Mouse (Mus musculus): ENCODE results near the gene Tanc2. TPM values are rescaled to one million over a fixed set of nuclear protein-coding genes. Genes with fewer than 3 reads are reported as not detected.

The Tanc2 gene
- polyA plus RNA-seq, 1 experiment from 2014 or later: 14.5 TPM

DNA sequence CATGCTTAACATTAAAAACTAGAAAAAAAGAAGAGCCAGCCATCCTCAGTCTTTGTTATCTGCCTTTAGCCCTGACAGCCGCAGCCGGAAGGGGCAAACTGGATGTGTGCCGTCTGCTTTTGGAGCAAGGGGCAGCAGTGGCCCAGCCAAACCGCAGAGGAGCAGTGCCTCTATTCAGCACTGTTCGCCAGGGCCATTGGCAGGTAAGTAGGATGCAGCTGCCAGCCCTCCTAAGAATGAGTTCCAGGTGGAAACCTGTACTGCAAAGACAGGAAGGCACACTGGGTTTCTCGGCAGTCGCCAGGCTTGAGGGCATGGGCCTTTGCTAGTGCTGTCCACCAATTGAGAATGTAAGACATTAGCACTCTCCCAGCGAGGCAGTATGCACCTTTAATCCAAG is 319.1 kb downstream of the Tanc2 start:
- ATAC-seq (ENCODE audit: extremely low read depth, insufficient number of reproducible peaks, low FRiP score, low TSS enrichment): no peak
- Histone ChIP-seq H3K4me2 (no peak overlapping the region), H3K36me3 (peaks cover 56% of the 10 kb centered on the region), H3K9me3 (no peaks in the 10 kb centered on the region), H3K9ac (no peak overlapping the region), H3K4me1 (peaks cover 14% of the 10 kb centered on the region), H3K27me3 (replicated peaks) (no peaks in the 10 kb centered on the region), H3K27ac (replicated peaks) (no peak overlapping the region), H3K4me3 (no peak overlapping the region)
- WGBS: 81% methylated on average over 8 of the region's 8 CpGs

DNA sequence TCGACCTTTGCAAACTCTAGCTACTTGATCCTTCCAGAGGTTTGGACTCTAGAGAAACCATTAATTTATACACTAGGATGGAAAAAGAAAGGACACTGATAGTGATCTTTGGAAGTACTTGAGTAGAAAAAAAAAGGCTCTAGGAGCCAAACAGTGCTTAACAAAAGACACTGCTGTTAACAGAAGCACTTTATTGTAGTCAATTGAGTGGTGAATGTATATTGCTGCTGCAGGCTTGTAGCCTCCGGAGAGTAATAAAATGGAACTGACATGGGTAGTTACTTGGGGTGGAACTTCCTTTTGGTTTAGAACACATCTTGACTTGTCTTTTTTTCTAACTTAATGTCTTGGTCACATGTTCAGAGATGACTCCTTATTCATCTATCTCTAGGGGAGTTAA is 319.8 kb downstream of the Tanc2 start:
- H3K4me2 ChIP-seq: no peak overlapping the region
- H3K9me3 ChIP-seq: no peaks in the 10 kb centered on the region
- ATAC-seq (ENCODE audit: extremely low read depth, insufficient number of reproducible peaks, low FRiP score, low TSS enrichment): no peak
- peaks cover 54% of the 10 kb centered on the region for H3K36me3 ChIP-seq
- H3K9ac ChIP-seq: no peak overlapping the region
- WGBS: 74% methylated on average over 2 of the region's 2 CpGs
- H3K4me1 ChIP-seq: peaks cover 14% of the 10 kb centered on the region
- no peak overlapping the region for H3K4me3 ChIP-seq
- no peaks in the 10 kb centered on the region for H3K27me3 ChIP-seq (replicated peaks)
- no peak overlapping the region for H3K27ac ChIP-seq (replicated peaks)

DNA sequence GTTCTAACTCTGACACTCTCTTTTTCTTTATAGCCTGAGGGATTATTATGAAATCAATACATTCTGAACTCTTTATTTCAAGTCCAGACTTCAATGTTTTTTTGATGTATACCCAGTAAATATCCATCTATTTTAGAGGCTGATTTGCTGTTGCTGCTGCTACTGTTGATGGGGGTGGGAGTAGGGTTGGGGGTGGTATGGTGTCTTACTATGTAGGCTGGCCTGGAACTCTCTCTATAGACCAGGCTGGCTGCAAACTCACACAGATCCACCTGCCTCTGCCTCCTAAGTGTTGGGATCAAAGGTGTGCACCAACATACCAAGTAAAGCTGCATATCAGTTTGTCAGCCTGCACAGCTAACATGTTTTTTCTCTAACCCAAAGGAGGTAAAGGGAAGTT is 321.4 kb downstream of the Tanc2 start:
- H3K27me3 ChIP-seq (replicated peaks): no peaks in the 10 kb centered on the region
- H3K9me3 ChIP-seq: no peaks in the 10 kb centered on the region
- no peak overlapping the region for H3K27ac ChIP-seq (replicated peaks)
- no peak overlapping the region for H3K4me3 ChIP-seq
- H3K4me2 ChIP-seq: no peak overlapping the region
- peaks cover 67% of the 10 kb centered on the region for H3K36me3 ChIP-seq
- no peak for ATAC-seq (ENCODE audit: extremely low read depth, insufficient number of reproducible peaks, low FRiP score, low TSS enrichment)
- no peak overlapping the region for H3K9ac ChIP-seq
- H3K4me1 ChIP-seq: 0 out of 2 replicates have a peak, but pooled peaks cover 2% of the 10 kb centered on the region

DNA sequence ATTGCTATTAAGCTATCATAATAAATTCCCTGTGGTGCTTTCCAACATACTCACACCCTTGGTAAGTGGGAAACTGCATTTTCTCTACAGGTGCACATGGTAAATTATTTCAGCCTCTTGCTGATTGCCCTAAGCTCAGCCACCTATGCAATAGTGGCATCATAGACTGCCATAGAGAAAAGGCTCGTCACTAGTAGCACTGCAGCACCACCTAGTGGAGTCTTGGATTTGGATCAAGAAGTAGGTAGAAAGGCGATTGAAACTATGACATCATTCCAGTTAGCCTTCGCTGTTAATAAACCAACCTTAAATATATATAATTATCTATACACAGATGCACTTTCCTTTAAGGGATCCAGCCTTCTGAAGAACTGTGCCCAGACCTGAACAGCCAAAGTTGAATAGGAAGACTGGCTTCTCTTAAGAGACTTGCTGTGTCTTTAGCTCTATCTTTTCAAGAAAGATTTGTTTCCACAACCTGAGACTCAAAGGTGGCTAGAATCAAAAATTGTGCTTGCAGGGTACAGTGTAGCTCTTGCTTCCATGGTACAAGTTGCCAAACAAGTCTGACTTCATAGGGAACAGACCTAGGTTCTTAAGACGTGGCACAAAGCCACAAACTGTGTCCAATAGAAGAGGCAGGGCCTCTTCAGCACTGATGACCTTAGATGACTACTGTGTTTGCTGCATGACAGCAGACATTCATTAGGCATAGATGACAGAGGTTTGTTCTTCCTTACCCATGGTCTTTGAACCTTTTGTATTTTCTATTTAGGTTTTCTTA is 322.0 kb downstream of the Tanc2 start:
- no peak for ATAC-seq (ENCODE audit: extremely low read depth, insufficient number of reproducible peaks, low FRiP score, low TSS enrichment)
- no peaks in the 10 kb centered on the region for H3K4me1 ChIP-seq
- no peaks in the 10 kb centered on the region for H3K27me3 ChIP-seq (replicated peaks)
- no peaks in the 10 kb centered on the region for H3K9me3 ChIP-seq
- no peak overlapping the region for H3K4me2 ChIP-seq
- no peak overlapping the region for H3K4me3 ChIP-seq
- 35% methylated on average over 4 of the region's 4 CpGs for whole genome bisulfite sequencing
- peaks cover 73% of the 10 kb centered on the region for H3K36me3 ChIP-seq
- no peak overlapping the region for H3K27ac ChIP-seq (replicated peaks)
- H3K9ac ChIP-seq: no peak overlapping the region

DNA sequence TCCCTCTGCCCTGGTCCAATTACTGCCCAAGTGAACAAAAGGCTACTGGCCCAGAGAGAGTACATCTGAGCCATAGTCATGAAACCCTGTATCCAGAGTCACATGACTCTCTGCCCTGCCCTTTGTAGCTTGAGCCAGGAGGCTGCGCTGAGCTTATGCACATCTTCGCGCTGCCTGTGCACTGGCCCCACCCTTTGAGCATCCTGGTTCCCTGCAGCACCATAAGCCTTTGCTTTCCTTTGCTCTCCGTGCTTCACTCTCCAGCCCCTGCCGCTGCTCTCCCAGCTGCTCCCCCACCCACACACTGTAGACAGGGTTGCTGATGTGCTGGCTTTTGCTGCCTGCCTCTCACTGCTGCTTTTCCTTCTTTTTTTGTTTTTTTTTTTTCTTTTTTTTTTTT is 323.8 kb downstream of the Tanc2 start:
- ATAC-seq (ENCODE audit: extremely low read depth, insufficient number of reproducible peaks, low FRiP score, low TSS enrichment): no peak
- Histone ChIP-seq H3K27ac (replicated peaks) (no peak overlapping the region), H3K36me3 (peaks cover 82% of the 10 kb centered on the region), H3K4me3 (no peak overlapping the region), H3K27me3 (replicated peaks) (no peaks in the 10 kb centered on the region), H3K9me3 (no peaks in the 10 kb centered on the region), H3K9ac (no peak overlapping the region), H3K4me1 (peaks cover 6% of the 10 kb centered on the region; the same call in 1 of the 2 replicates), H3K4me2 (no peak overlapping the region)
- 63% methylated on average over 5 of the region's 5 CpGs for WGBS

DNA sequence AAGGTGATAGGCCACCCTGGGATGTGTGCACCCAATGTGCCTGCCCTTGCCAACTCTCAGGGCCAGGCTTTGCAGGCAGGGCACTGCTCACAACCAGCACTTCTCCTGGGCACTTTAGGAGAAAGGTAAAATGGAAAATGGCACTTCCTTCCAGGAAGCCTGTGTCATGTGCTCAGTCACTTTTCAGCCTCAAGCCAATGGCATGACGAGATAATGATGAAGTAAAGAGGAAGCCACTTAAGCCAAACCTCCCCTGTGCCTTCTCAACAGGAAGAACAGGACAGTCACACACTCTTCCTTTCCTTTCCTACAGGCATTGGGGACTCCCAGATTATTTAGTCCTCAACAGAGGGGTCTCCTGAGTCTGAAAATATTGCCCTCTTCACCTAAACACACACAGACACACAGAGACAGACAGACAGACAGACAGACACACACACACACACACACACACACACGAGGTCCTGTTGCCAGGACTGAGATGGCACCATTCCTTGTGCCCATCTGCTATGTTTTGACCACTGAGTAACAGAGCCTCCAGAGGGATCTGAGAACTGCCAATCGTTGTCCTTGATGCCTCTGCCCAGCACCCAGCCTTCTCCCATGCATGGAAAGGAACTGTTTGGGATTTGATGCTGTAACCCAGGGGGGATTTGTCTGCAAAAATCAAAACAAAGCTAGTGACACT is 330.5 kb downstream of the Tanc2 start:
- Histone ChIP-seq H3K27ac (replicated peaks) (no peak overlapping the region), H3K4me2 (no peak overlapping the region), H3K36me3 (peaks cover 90% of the 10 kb centered on the region), H3K9ac (no peak overlapping the region), H3K4me3 (no peak overlapping the region), H3K4me1 (peaks cover 6% of the 10 kb centered on the region; the same call in 1 of the 2 replicates), H3K27me3 (replicated peaks) (no peaks in the 10 kb centered on the region), H3K9me3 (no peaks in the 10 kb centered on the region)
- no peak for ATAC-seq (ENCODE audit: extremely low read depth, insufficient number of reproducible peaks, low FRiP score, low TSS enrichment)
- WGBS: 75% methylated on average over 3 of the region's 3 CpGs

DNA sequence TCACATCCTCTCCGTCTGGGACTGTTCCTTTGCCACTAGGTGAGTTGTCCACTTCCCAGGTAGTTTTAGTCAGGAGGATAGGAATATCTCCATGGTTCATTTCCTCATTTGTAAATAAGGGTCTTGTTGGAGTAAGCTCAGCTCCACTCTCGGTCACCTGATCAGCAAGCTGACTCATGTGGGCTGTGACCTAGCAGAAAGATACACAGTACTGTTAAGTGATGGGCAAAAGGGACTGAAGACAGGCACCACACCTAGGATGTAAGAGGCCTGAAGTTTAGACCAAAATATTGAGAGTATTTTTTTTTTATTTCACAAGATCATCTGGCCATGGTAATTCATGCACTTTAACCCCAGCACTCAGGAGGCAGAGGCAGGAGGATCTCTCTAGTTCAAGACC is 331.1 kb downstream of the Tanc2 start:
- Histone ChIP-seq H3K27ac (replicated peaks) (no peak overlapping the region), H3K9ac (no peak overlapping the region), H3K4me1 (peaks cover 6% of the 10 kb centered on the region; the same call in 1 of the 2 replicates), H3K36me3 (peaks cover 90% of the 10 kb centered on the region), H3K27me3 (replicated peaks) (no peaks in the 10 kb centered on the region), H3K4me2 (no peak overlapping the region), H3K4me3 (no peak overlapping the region), H3K9me3 (no peaks in the 10 kb centered on the region)
- 86% methylated on average over 2 of the region's 2 CpGs for WGBS
- no peak for ATAC-seq (ENCODE audit: extremely low read depth, insufficient number of reproducible peaks, low FRiP score, low TSS enrichment)

DNA sequence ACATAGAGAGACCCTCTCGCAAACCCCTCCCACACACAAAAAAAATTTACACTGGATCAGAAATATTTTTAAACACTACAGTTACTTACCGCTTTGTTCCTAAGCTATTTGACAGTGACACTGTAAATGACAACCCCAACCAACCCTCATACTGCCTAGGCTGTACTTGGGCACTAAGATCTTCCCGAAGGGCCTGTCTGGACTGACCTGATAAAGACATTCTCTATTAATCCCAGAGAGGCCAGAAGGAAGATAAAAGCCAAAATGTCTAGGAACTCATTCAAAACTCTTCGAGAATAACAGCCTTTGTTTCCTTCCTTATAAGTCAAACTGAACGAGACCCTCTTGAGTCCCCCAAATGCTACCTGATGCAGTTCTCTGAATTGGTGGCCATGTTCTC is 331.5 kb downstream of the Tanc2 start:
- H3K27me3 ChIP-seq (replicated peaks): no peaks in the 10 kb centered on the region
- H3K9ac ChIP-seq: no peak overlapping the region
- no peak overlapping the region for H3K4me3 ChIP-seq
- no peaks in the 10 kb centered on the region for H3K9me3 ChIP-seq
- no peak overlapping the region for H3K4me2 ChIP-seq
- no peak overlapping the region for H3K27ac ChIP-seq (replicated peaks)
- H3K36me3 ChIP-seq: peaks cover 88% of the 10 kb centered on the region
- 70% methylated on average over 5 of the region's 5 CpGs for WGBS
- ATAC-seq (ENCODE audit: extremely low read depth, insufficient number of reproducible peaks, low FRiP score, low TSS enrichment): no peak
- peaks cover 6% of the 10 kb centered on the region; the same call in 1 of the 2 replicates for H3K4me1 ChIP-seq

DNA sequence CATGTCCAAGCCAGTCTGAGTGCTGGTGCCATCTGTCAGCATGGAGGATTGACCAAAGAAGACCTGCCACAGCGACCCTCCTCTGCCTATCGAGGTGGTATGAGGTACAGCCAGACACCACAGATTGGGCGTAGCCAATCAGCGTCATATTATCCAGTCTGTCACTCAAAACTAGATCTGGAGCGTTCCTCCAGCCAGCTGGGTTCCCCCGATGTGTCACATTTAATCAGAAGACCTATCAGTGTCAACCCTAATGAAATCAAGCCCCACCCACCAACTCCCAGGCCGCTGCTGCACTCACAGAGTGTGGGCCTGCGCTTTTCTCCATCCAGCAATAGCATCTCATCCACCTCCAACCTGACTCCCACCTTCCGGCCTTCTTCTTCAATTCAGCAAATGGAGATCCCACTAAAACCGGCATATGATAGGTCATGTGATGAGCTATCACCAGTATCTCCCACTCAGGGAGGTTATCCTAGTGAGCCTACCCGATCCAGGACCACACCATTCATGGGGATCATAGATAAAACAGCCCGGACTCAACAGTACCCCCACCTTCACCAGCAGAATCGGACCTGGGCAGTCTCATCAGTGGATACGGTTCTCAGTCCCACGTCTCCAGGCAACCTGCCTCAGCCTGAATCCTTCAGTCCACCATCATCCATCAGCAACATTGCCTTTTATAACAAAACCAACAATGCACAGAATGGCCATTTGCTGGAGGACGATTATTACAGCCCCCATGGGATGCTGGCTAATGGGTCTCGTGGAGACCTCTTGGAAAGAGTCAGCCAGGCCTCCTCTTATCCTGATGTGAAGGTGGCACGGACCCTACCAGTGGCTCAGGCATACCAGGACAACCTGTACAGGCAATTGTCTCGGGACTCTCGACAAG is 333.2 kb downstream of the Tanc2 start:
- WGBS: 86% methylated on average over 20 of the region's 20 CpGs
- no peak for ATAC-seq (ENCODE audit: extremely low read depth, insufficient number of reproducible peaks, low FRiP score, low TSS enrichment)

DNA sequence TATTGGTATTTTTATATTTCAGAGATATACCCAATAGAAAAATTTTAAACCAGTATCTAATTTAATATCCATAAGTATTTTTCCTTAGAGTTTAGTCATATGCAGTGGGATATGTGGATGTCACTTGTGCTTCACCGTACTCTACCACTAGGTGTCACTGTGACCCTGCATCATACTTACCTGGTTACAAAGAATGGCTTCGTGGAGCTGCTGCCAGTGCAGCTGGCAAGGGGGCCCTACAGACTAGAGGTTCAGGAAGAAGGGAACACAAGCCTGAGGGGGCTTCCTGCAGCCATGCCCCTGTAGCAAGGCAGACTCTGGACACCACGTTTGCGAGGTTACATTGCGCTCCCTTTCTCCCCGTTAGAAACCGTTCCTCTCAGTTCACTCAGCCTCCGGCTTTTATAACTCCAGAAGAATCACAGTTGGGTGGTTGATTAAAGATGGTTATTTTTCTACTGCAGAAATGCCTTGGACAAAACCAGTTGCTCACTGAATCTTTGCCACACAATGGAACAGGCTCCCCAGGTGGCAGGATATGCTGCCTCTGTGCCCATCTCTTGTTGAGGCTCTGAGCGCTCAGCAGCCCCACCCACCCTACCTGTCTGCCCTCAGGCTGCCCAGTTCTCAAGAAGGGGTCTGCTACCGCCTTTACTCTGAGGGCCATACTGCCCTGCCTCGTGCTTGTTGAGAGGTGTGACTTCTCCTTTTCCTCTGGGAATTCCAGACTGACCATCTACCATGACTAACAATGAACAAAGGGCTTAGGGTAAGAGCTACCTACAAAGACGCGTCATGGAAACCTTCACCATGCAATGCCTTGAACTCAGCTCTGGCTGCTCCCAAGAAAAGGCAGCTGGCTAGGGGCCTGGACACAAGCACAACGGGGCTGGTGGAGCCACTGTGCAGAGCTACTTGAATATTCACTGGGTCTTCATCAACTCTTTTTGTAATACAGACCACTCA is 337.6 kb downstream of the Tanc2 start:
- Histone ChIP-seq H3K9me3 (no peaks in the 10 kb centered on the region), H3K27me3 (replicated peaks) (peaks cover 4% of the 10 kb centered on the region; the same call in 1 of the 2 replicates), H3K27ac (replicated peaks) (no peak overlapping the region), H3K4me1 (no peaks in the 10 kb centered on the region), H3K9ac (no peak overlapping the region), H3K4me3 (no peak overlapping the region), H3K36me3 (peaks cover 41% of the 10 kb centered on the region), H3K4me2 (no peak overlapping the region)
- WGBS: 60% methylated on average over 14 of the region's 14 CpGs
- ATAC-seq (ENCODE audit: extremely low read depth, insufficient number of reproducible peaks, low FRiP score, low TSS enrichment): no peak

More for the DNA sequence above, 333.2 kb downstream of the Tanc2 start:
- no peak overlapping the region for H3K4me3 ChIP-seq
- H3K27ac ChIP-seq (replicated peaks): no peak overlapping the region
- no peak overlapping the region for H3K4me2 ChIP-seq
- no peaks in the 10 kb centered on the region for H3K27me3 ChIP-seq (replicated peaks)
- H3K9me3 ChIP-seq: no peaks in the 10 kb centered on the region
- H3K4me1 ChIP-seq: no peaks in the 10 kb centered on the region
- H3K9ac ChIP-seq: no peak overlapping the region
- H3K36me3 ChIP-seq: peaks cover 78% of the 10 kb centered on the region
